Mouse (Mus musculus): Measurements from ENCODE around the gene Tomm6.

Tomm6 gene

GRCm38 (mm10) chr17:47654346-47654745, 33.8 kb downstream of the Tomm6 start:
- in situ Hi-C loops (cut with MboI, MseI), result loop anchor here (10.0 kb wide), 1 partner anchor 590 kb away; the partner anchor contains the start of gene Trem3

GRCm38 (mm10) chr17:47651953-47652352, 36.2 kb downstream of the Tomm6 start:
- in situ Hi-C loops (cut with MboI, MseI), result loop anchor here (10.0 kb wide), 1 partner anchor 593 kb away; the partner anchor contains the start of gene Trem3

GRCm38 (mm10) chr17:47648966-47649365, 39.2 kb downstream of the Tomm6 start:
- in situ Hi-C loops (cut with MboI, MseI), result no loop called here

- in situ Hi-C loops (cut with MboI, MseI), result no loop called here
These were observed 41.5 kb downstream of the Tomm6 start for GRCm38 (mm10) chr17:47646683-47647082.

DNA sequence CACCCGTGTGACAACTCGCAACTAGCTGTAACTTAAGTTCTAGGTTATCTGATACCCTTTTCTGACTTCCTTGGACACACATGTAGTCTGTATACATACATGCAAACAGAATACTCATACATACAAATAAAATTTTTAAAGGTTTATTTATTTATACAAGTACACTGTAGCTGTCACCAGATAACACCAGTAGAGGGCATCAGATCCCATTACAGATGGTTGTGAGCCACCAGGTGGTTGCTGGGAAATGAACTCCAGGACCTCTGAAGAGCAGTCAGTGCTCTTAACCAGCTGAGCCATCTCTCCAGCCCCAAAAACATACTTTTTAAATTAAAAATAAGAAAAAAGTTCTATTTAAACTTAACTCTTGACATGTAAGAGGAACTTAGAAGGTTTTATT, 45.2 kb downstream of the Tomm6 start:
- in situ Hi-C loops (cut with MboI, MseI), result no loop called here

All from T-helper 2 cell (primary cell).